Mouse (Mus musculus) limb, embryonic 12.5 days (tissue): ENCODE results near the gene Isg20l2. TPM values are rescaled to one million over a fixed set of nuclear protein-coding genes. Genes with fewer than 3 reads are reported as not detected.
"Not testable (repeated sequence)": the region's sequence is repeated elsewhere in the genome, so short reads cannot be mapped to it uniquely, and the experiment has no call there.

Source experiments
- ATAC-seq: fragments of 200-750 bp; cut with Nextera tagmentation; 2 replicates; pipeline ENCODE4 v1.8.0; 2017; ENCODE audit warnings: low read depth, moderate TSS enrichment; ENCODE audit not compliant: insufficient number of reproducible peaks, insufficient read depth, low FRiP score, low TSS enrichment
- H3K27ac ChIP-seq: fragments of 300-500 bp; sonication (generic); 2 replicates; pipeline ENCODE4 v1.5.1; 2016; ENCODE audit warnings: mild to moderate bottlenecking, moderate library complexity
- H3K27me3 ChIP-seq: fragments of 300-500 bp; sonication (generic); 2 replicates; pipeline ENCODE4 v1.6.1; 2016; ENCODE audit warnings: mild to moderate bottlenecking, moderate library complexity
- H3K36me3 ChIP-seq: fragments of 300-500 bp; sonication (generic); 2 replicates; pipeline ENCODE4 v1.6.1; 2016; ENCODE audit warnings: mild to moderate bottlenecking, moderate library complexity
- H3K4me1 ChIP-seq: fragments of 300-500 bp; sonication (generic); replicated peaks from 2 replicates; pipeline ENCODE4 v1.6.1; 2016
- H3K4me2 ChIP-seq: fragments of 300-500 bp; sonication (generic); 2 replicates; pipeline ENCODE4 v1.6.1; 2016; ENCODE audit warnings: mild to moderate bottlenecking, moderate library complexity
- H3K4me3 ChIP-seq: fragments of 300-500 bp; sonication (generic); replicated peaks from 2 replicates; pipeline ENCODE4 v1.5.1; 2016; ENCODE audit warnings: mild to moderate bottlenecking
- H3K9ac ChIP-seq: fragments of 300-500 bp; sonication (generic); replicated peaks from 2 replicates; pipeline ENCODE4 v1.6.1; 2016; ENCODE audit warnings: mild to moderate bottlenecking, moderate library complexity
- H3K9me3 ChIP-seq: fragments of 300-500 bp; sonication (generic); 2 replicates; pipeline ENCODE4 v1.6.1; 2016; ENCODE audit warnings: mild to moderate bottlenecking, moderate library complexity
- WGBS: fragments of 180-500 bp; shearing (Covaris S2); methylation state at CpG from one replicate; pipeline ENCODE4 v1.1.7; 2016; 5-methylcytosine and 5-hydroxymethylcytosine counted together
- polyA plus RNA-seq: library from polyadenylated mRNA; unstranded; fragments of >200 nt; fragmentation: Nextera tagmentation; extraction: Ambion mirVana; gene quantifications from 2 replicates; pipeline ENCODE4 v1.2.1, GENCODE M21; 2016

The Isg20l2 gene
- polyA plus RNA-seq, result 83.2 and 86.4 TPM in 2 replicates

GRCm38 (mm10) chr3:87930078-87930795, at the start of gene Isg20l2, which contains the start of gene Rrnad1:
Isg20l2 (plus strand) TSS chr3:87930314.
Rrnad1 (minus strand) TSS chr3:87930717.
- H3K9ac ChIP-seq, result peak within 1 kb of the TSS; percentile 86
- H3K36me3 ChIP-seq, result peaks cover 62% of the 10 kb centered on the region
- H3K27ac ChIP-seq, result peak within 1 kb of the TSS; percentile 89
- WGBS, result under 1% methylated on average over 67 of the region's 78 CpGs
- H3K27me3 ChIP-seq, result no peaks in the 10 kb centered on the region
- H3K9me3 ChIP-seq, result no peaks in the 10 kb centered on the region
- H3K4me1 ChIP-seq, result peaks cover 22% of the 10 kb centered on the region
- peak within 1 kb of the TSS; percentile 89 for H3K4me2 ChIP-seq
- peak; percentile 94 for ATAC-seq
- peak within 1 kb of the TSS; percentile 97 for H3K4me3 ChIP-seq

- H3K27ac ChIP-seq, result peak overlapping the region; percentile 92; the same call in 1 of the 2 replicates
- H3K27me3 ChIP-seq, result no peaks in the 10 kb centered on the region
- peak overlapping the region; percentile 88 for H3K9ac ChIP-seq
- peaks cover 26% of the 10 kb centered on the region for H3K36me3 ChIP-seq
- H3K4me2 ChIP-seq, result peak overlapping the region; percentile 94
- H3K4me3 ChIP-seq, result peak overlapping the region; percentile 84
- H3K4me1 ChIP-seq, result peaks cover 16% of the 10 kb centered on the region
- H3K9me3 ChIP-seq, result no peaks in the 10 kb centered on the region
- no peak for ATAC-seq
- WGBS, result 5% methylated on average over 3 of the region's 3 CpGs
Measured at GRCm38 (mm10) chr3:87884291-87884690, 45.8 kb upstream of the Isg20l2 start.

- H3K27ac ChIP-seq, result peak overlapping the region; percentile 92
- no peaks in the 10 kb centered on the region for H3K9me3 ChIP-seq
- 0% methylated on average over 28 of the region's 28 CpGs for WGBS
- H3K4me3 ChIP-seq, result peak overlapping the region; percentile 84
- peak overlapping the region; percentile 88 for H3K9ac ChIP-seq
- no peaks in the 10 kb centered on the region for H3K27me3 ChIP-seq
- H3K4me2 ChIP-seq, result peak overlapping the region; percentile 94
- peaks cover 23% of the 10 kb centered on the region for H3K36me3 ChIP-seq
- H3K4me1 ChIP-seq, result peaks cover 16% of the 10 kb centered on the region
- peak; percentile 13 for ATAC-seq
Measured at GRCm38 (mm10) chr3:87884708-87885251, 45.3 kb upstream of the Isg20l2 start.

GRCm38 (mm10) chr3:87885281-87886003, 44.7 kb upstream of the Isg20l2 start, which contains the start of gene Prcc:
Prcc (minus strand) TSS chr3:87885608.
- Histone ChIP-seq H3K9me3 (no peaks in the 10 kb centered on the region), H3K36me3 (peaks cover 17% of the 10 kb centered on the region), H3K4me2 (peak within 1 kb of the TSS; percentile 94), H3K27me3 (no peaks in the 10 kb centered on the region), H3K27ac (peak within 1 kb of the TSS; percentile 92), H3K4me3 (peak within 1 kb of the TSS; percentile 84), H3K4me1 (peaks cover 16% of the 10 kb centered on the region), H3K9ac (peak within 1 kb of the TSS; percentile 88)
- ATAC-seq, result peak; percentile 98
- WGBS, result under 1% methylated on average over 33 of the region's 33 CpGs

GRCm38 (mm10) chr3:87886004-87886365, 44.1 kb upstream of the Isg20l2 start:
- WGBS, result 18% methylated on average over 10 of the region's 10 CpGs
- Histone ChIP-seq H3K4me3 (peak overlapping the region; percentile 84), H3K27ac (no peak overlapping the region), H3K4me2 (peak overlapping the region; percentile 51), H3K27me3 (no peaks in the 10 kb centered on the region), H3K4me1 (peaks cover 16% of the 10 kb centered on the region), H3K36me3 (peaks cover 11% of the 10 kb centered on the region; the same call in 1 of the 2 replicates), H3K9me3 (no peaks in the 10 kb centered on the region), H3K9ac (peak overlapping the region; percentile 48; the same call in 1 of the 2 replicates)
- ATAC-seq, result peak; percentile 29; the same call in 1 of the 2 replicates

- H3K9ac ChIP-seq, result no peak overlapping the region
- peak overlapping the region; percentile 51 for H3K4me2 ChIP-seq
- no peaks in the 10 kb centered on the region for H3K9me3 ChIP-seq
- H3K27me3 ChIP-seq, result no peaks in the 10 kb centered on the region
- H3K4me3 ChIP-seq, result peak overlapping the region; percentile 84; the same call in 1 of the 2 replicates
- H3K36me3 ChIP-seq, result peaks cover 7% of the 10 kb centered on the region; the same call in 1 of the 2 replicates
- ATAC-seq, result no peak
- WGBS, result 85% methylated on average over 6 of the region's 6 CpGs
- peaks cover 16% of the 10 kb centered on the region for H3K4me1 ChIP-seq
- H3K27ac ChIP-seq, result no peak overlapping the region
Measured at GRCm38 (mm10) chr3:87886416-87886815, 43.7 kb upstream of the Isg20l2 start.

- H3K27me3 ChIP-seq, H3K4me3 ChIP-seq, H3K4me2 ChIP-seq, H3K9ac ChIP-seq, H3K36me3 ChIP-seq, ATAC-seq, H3K27ac ChIP-seq, H3K9me3 ChIP-seq: not testable (repeated sequence)
- 82% methylated on average over 4 of the region's 4 CpGs for WGBS
- H3K4me1 ChIP-seq, result peaks cover 16% of the 10 kb centered on the region
Measured at GRCm38 (mm10) chr3:87887400-87887799, 42.7 kb upstream of the Isg20l2 start.

GRCm38 (mm10) chr3:87891481-87891880, 38.6 kb upstream of the Isg20l2 start:
- H3K9ac ChIP-seq, result no peak overlapping the region
- no peaks in the 10 kb centered on the region for H3K27me3 ChIP-seq
- no peaks in the 10 kb centered on the region for H3K9me3 ChIP-seq
- no peak overlapping the region for H3K27ac ChIP-seq
- WGBS, result 77% methylated on average over 3 of the region's 3 CpGs
- H3K36me3 ChIP-seq, result no peaks in the 10 kb centered on the region
- no peak for ATAC-seq
- H3K4me2 ChIP-seq, result no peak overlapping the region
- H3K4me1 ChIP-seq, result no peaks in the 10 kb centered on the region
- no peak overlapping the region for H3K4me3 ChIP-seq

- WGBS, result 77% methylated on average over 3 of the region's 3 CpGs
- Histone ChIP-seq H3K27ac (no peak overlapping the region), H3K4me2 (no peak overlapping the region), H3K9ac (no peak overlapping the region), H3K4me1 (no peaks in the 10 kb centered on the region), H3K36me3 (no peaks in the 10 kb centered on the region), H3K4me3 (no peak overlapping the region), H3K9me3 (no peaks in the 10 kb centered on the region), H3K27me3 (no peaks in the 10 kb centered on the region)
- ATAC-seq, result no peak
Measured at GRCm38 (mm10) chr3:87893367-87893905, 36.7 kb upstream of the Isg20l2 start.

GRCm38 (mm10) chr3:87899266-87899665, 30.8 kb upstream of the Isg20l2 start:
- 68% methylated on average over 3 of the region's 3 CpGs for WGBS
- ATAC-seq, result no peak
- H3K4me1 ChIP-seq, result peaks cover 3% of the 10 kb centered on the region; the same call in 1 of the 2 replicates
- H3K27me3 ChIP-seq, result no peaks in the 10 kb centered on the region
- H3K36me3 ChIP-seq, result no peaks in the 10 kb centered on the region
- no peak overlapping the region for H3K27ac ChIP-seq
- H3K4me3 ChIP-seq, result no peak overlapping the region
- H3K9ac ChIP-seq, result no peak overlapping the region
- H3K9me3 ChIP-seq, result no peaks in the 10 kb centered on the region
- H3K4me2 ChIP-seq, result no peak overlapping the region

GRCm38 (mm10) chr3:87899776-87900175, 30.3 kb upstream of the Isg20l2 start:
- H3K4me1 ChIP-seq, result peaks cover 3% of the 10 kb centered on the region; the same call in 1 of the 2 replicates
- ATAC-seq, result no peak
- WGBS, result 81% methylated on average over 3 of the region's 3 CpGs
- no peaks in the 10 kb centered on the region for H3K27me3 ChIP-seq
- H3K4me2 ChIP-seq, result no peak overlapping the region
- no peak overlapping the region for H3K27ac ChIP-seq
- no peak overlapping the region for H3K9ac ChIP-seq
- H3K36me3 ChIP-seq, result no peaks in the 10 kb centered on the region
- H3K4me3 ChIP-seq, result no peak overlapping the region
- H3K9me3 ChIP-seq, result no peaks in the 10 kb centered on the region
